Mouse (Mus musculus): Measurements from ENCODE around the gene Edem1. TPM values are rescaled to one million over a fixed set of nuclear protein-coding genes. Genes with fewer than 3 reads are reported as not detected.

Gene Edem1
- total RNA-seq, 2 experiments from 2014 or later = 19.6 to 28.9 TPM

GRCm38 (mm10) chr6:108871251-108871650 lies 42.8 kb downstream of the Edem1 start:
- DNase-seq (ENCODE audit: low spot score in 2 of 2) = peak; percentile 16 to 19

GRCm38 (mm10) chr6:108875344-108875743 lies 46.9 kb downstream of the Edem1 start:
- peak in 1 of 2 experiments; percentile 34 for DNase-seq (ENCODE audit: low spot score in 2 of 2)

GRCm38 (mm10) chr6:108876052-108876451 lies 47.6 kb downstream of the Edem1 start:
- DNase-seq (ENCODE audit: low spot score in 2 of 2) = peak in 1 of 2 experiments; percentile 13

GRCm38 (mm10) chr6:108876486-108876885 lies 48.0 kb downstream of the Edem1 start:
- no peak for DNase-seq (ENCODE audit: low spot score in 2 of 2)

- no peak for DNase-seq (ENCODE audit: low spot score in 2 of 2)
Observed at GRCm38 (mm10) chr6:108880368-108881013, 52.0 kb downstream of the Edem1 start.

GRCm38 (mm10) chr6:108881074-108881473 lies 52.6 kb downstream of the Edem1 start:
- no peak for DNase-seq (ENCODE audit: low spot score in 2 of 2)

GRCm38 (mm10) chr6:108883826-108884225 lies 55.4 kb downstream of the Edem1 start:
- no peak for DNase-seq (ENCODE audit: low spot score in 2 of 2)

- no peak for DNase-seq (ENCODE audit: low spot score in 2 of 2)
Observed at GRCm38 (mm10) chr6:108884603-108885002, 56.2 kb downstream of the Edem1 start.

- DNase-seq (ENCODE audit: low spot score in 2 of 2) = no peak
Observed at GRCm38 (mm10) chr6:108886346-108886745, 57.9 kb downstream of the Edem1 start.

- no peak for DNase-seq (ENCODE audit: low spot score in 2 of 2)
Observed at GRCm38 (mm10) chr6:108892589-108892988, 64.1 kb downstream of the Edem1 start.

- no peak for DNase-seq (ENCODE audit: low spot score in 2 of 2)
Observed at GRCm38 (mm10) chr6:108895129-108895528, 66.7 kb downstream of the Edem1 start.

GRCm38 (mm10) chr6:108895976-108896375 lies 67.5 kb downstream of the Edem1 start:
- DNase-seq (ENCODE audit: low spot score in 2 of 2) = no peak

- DNase-seq (ENCODE audit: low spot score in 2 of 2) = no peak
Observed at GRCm38 (mm10) chr6:108896525-108897087, 68.2 kb downstream of the Edem1 start.

- no peak for DNase-seq (ENCODE audit: low spot score in 2 of 2)
Observed at GRCm38 (mm10) chr6:108899231-108899630, 70.8 kb downstream of the Edem1 start.

- no peak for DNase-seq (ENCODE audit: low spot score in 2 of 2)
Observed at GRCm38 (mm10) chr6:108902124-108902523, 73.7 kb downstream of the Edem1 start.

- no peak for DNase-seq (ENCODE audit: low spot score in 2 of 2)
Observed at GRCm38 (mm10) chr6:108903280-108903679, 74.8 kb downstream of the Edem1 start.

- DNase-seq (ENCODE audit: low spot score in 2 of 2) = no peak
Observed at GRCm38 (mm10) chr6:108906539-108906938, 78.1 kb downstream of the Edem1 start.

Other genes starting within 250 kb of the Edem1 start
- gene Bhlhe40, start 168.0 kb upstream of the Edem1 start, total RNA-seq (2021) = 10 to 100 TPM; 47.6 to 58.7 TPM
- gene Arl8b, start 45.5 kb upstream of the Edem1 start, total RNA-seq (2021) = 100 to 1,000 TPM; 188 to 200 TPM

Data from layer of hippocampus, postnatal 14 days (tissue).